Mouse (Mus musculus): Measurements from ENCODE around the gene Tmc1. TPM values are rescaled to one million over a fixed set of nuclear protein-coding genes. Genes with fewer than 3 reads are reported as not detected.

Tmc1 gene
- total RNA-seq (2023): not detected

GRCm38 (mm10) chr19:20953874-20954273 lies at the start of gene Tmc1:
Tmc1 (minus strand) TSS chr19:20954202.

Other genes with a start within 250 kb of the Tmc1 start
- not detected for gene Aldh1a7, start 226.6 kb downstream of the Tmc1 start, total RNA-seq (2023)

Measured in CD4-positive naive resting alpha-beta T cell, adult 76 days (primary cell).